Mouse (Mus musculus) embryonic facial prominence, embryonic 11.5 days (tissue): ENCODE data around the gene Gsc. TPM values are rescaled to one million over a fixed set of nuclear protein-coding genes. Genes with fewer than 3 reads are reported as not detected.
"Not testable (repeated sequence)": the region's sequence is repeated elsewhere in the genome, so short reads cannot be mapped to it uniquely, and the experiment has no call there.

Experiments
- ATAC-seq: fragments of 200-750 bp; cut with Nextera tagmentation; replicated peaks from 2 replicates; pipeline ENCODE4 v1.8.0; 2017; ENCODE audit warnings: low read depth; ENCODE audit not compliant: insufficient number of reproducible peaks, low FRiP score, low TSS enrichment
- DNase-seq: peaks from one replicate; pipeline ENCODE4 v3.0.0-alpha.2; 2015; ENCODE audit warnings: low spot score
- H3K27ac ChIP-seq: fragments of 300-500 bp; sonication (generic); replicated peaks from 2 replicates; pipeline ENCODE4 v1.5.1; 2014; ENCODE audit warnings: mild to moderate bottlenecking, low read depth, low read length, control low read depth
- H3K27me3 ChIP-seq: fragments of 300-500 bp; sonication (generic); 2 replicates; pipeline ENCODE4 v1.6.1; 2014; ENCODE audit warnings: mild to moderate bottlenecking, low read length, moderate library complexity, mixed read lengths; ENCODE audit not compliant: control insufficient read depth, insufficient read depth
- H3K36me3 ChIP-seq: fragments of 300-500 bp; sonication (generic); replicated peaks from 2 replicates; pipeline ENCODE4 v1.6.1; 2014; ENCODE audit warnings: low read depth, mild to moderate bottlenecking, low read length, moderate library complexity, mixed read lengths; ENCODE audit not compliant: control insufficient read depth, insufficient read depth
- H3K4me1 ChIP-seq: fragments of 300-500 bp; sonication (generic); 2 replicates; pipeline ENCODE4 v1.6.1; 2014; ENCODE audit warnings: low read length, mixed read lengths; ENCODE audit not compliant: control insufficient read depth, insufficient read depth
- H3K4me2 ChIP-seq: fragments of 300-500 bp; sonication (generic); 2 replicates; pipeline ENCODE4 v1.6.1; 2014; ENCODE audit warnings: low read depth, mild to moderate bottlenecking, control low read depth, low read length, moderate library complexity
- H3K4me3 ChIP-seq: fragments of 300-500 bp; sonication (generic); 2 replicates; pipeline ENCODE4 v1.5.1; 2014; ENCODE audit warnings: low read depth, low read length, control low read depth
- H3K9ac ChIP-seq: fragments of 300-500 bp; sonication (generic); replicated peaks from 2 replicates; pipeline ENCODE4 v1.6.1; 2014; ENCODE audit warnings: mild to moderate bottlenecking, control low read depth, low read length
- H3K9me3 ChIP-seq: fragments of 300-500 bp; sonication (generic); replicated peaks from 2 replicates; pipeline ENCODE4 v1.6.1; 2016; ENCODE audit warnings: mild to moderate bottlenecking, low read length, inconsistent platforms, mixed read lengths; ENCODE audit not compliant: control insufficient read depth
- WGBS: fragments of 180-500 bp; shearing (Covaris S2); extraction: QIAGEN DNeasy Blood & Tissue Kit; methylation state at CpG from one replicate; pipeline ENCODE4 v1.1.7; 2014; 5-methylcytosine and 5-hydroxymethylcytosine counted together
- polyA plus RNA-seq: library from polyadenylated mRNA; unstranded; fragments of >200 nt; fragmentation: Nextera tagmentation; extraction: Ambion mirVana; gene quantifications from 2 replicates; pipeline ENCODE4 v1.2.1, GENCODE M21; 2014

The Gsc gene
- polyA plus RNA-seq, 1 experiment from 2014 or later: 34.6 TPM

DNA sequence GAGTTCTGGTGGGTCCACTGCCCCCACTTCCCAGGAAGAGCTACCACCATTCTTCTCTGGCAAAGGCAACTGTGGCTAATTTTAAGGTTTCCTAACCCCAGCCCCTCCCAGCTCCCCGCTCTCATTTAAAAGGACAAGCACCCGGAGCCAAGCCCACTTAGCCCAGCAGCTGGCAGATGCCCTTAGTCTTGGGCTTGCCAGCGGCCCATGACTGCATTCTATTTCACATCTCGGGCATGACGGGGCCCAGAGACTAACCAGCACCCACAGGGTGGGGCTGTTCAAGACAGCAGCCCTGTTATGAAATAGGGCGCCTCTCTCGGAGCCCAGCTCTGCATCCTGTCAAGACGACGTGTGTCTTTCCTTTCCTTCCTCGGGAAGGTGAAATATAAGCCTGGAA is 22.9 kb downstream of the Gsc start:
- Histone ChIP-seq H3K4me3 (no peak overlapping the region), H3K27ac (no peak overlapping the region), H3K9me3 (no peaks in the 10 kb centered on the region), H3K27me3 (no peaks in the 10 kb centered on the region), H3K4me2 (no peak overlapping the region), H3K4me1 (no peaks in the 10 kb centered on the region; the same call in 1 of the 2 replicates), H3K9ac (no peak overlapping the region), H3K36me3 (no peaks in the 10 kb centered on the region)
- WGBS: 65% methylated on average over 10 of the region's 10 CpGs
- DNase-seq (no peak), ATAC-seq (no peak)

DNA sequence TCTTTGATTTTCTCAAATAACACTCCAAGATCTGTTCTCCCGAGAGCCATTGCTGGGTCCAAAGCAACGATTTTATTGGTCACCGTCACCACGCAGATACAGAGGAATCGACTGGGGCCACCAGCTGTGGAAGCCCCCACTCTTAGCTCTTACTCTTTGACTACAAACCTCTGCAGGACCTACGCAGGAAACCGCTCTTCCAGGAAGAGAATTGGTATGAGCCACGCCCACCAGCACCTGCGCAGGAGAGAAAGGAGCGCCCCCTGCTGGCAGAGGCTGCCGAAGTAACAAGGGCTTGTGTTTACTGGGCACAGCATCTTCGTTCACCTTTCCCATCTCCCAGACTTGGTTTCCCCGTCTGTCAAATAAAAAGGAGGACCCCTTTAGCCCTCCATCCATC is 25.0 kb downstream of the Gsc start:
- Histone ChIP-seq H3K4me3 (no peak overlapping the region), H3K4me2 (no peak overlapping the region), H3K4me1 (no peaks in the 10 kb centered on the region; the same call in 1 of the 2 replicates), H3K27me3 (no peaks in the 10 kb centered on the region), H3K36me3 (no peaks in the 10 kb centered on the region), H3K9ac (no peak overlapping the region), H3K9me3 (no peaks in the 10 kb centered on the region), H3K27ac (no peak overlapping the region)
- DNase-seq (peak; percentile 71), ATAC-seq (no peak)
- 31% methylated on average over 13 of the region's 13 CpGs for WGBS

DNA sequence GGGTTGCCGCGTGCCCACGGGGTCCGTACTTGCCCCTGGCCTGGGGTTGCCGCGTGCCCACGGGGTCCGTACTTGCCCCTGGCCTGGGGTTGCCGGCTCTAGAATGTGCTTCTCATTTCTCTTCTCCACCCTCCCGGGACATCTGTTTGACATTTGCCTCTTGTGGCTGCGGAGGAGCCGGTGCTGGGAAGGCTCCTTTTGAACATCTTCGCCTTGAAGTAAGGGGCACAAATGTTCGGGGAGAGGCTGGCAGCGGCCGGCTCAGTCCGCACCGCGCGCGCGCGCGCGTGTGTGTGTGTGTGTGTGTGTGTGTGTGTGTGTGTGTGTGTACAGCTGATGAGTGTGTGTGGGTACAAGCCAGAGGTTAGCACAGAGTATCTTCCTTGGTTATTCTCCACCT is 26.1 kb downstream of the Gsc start:
- not testable (repeated sequence) for ATAC-seq, H3K27ac ChIP-seq, H3K9me3 ChIP-seq, H3K36me3 ChIP-seq, H3K4me3 ChIP-seq, H3K27me3 ChIP-seq, H3K4me2 ChIP-seq, H3K9ac ChIP-seq, H3K4me1 ChIP-seq
- WGBS: 48% methylated on average over 25 of the region's 25 CpGs
- DNase-seq: peak; percentile 73

DNA sequence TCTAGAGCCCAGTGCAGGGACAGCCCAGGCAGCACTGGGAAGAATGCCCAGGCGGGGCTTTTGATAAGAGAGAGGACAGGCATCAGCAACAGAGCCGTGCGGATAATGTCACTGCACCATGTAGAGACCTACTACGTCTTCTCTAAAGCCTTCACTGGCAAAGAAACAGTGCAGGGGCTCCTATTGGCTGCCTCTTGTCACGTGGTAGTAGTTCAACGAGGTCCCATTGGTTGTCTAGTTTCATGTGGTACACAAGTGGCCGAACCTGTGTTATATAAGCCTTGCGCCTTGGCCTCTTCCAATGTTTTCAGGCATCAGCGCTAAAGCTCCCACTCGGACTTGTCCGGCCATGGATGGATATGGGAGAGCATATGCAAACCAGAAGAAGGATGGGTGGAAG is 29.4 kb downstream of the Gsc start:
- no peak overlapping the region for H3K27ac ChIP-seq
- no peaks in the 10 kb centered on the region for H3K36me3 ChIP-seq
- ATAC-seq (no peak), DNase-seq (no peak)
- no peaks in the 10 kb centered on the region for H3K27me3 ChIP-seq
- 84% methylated on average over 11 of the region's 11 CpGs for WGBS
- no peak overlapping the region for H3K4me2 ChIP-seq
- no peak overlapping the region for H3K4me3 ChIP-seq
- no peaks in the 10 kb centered on the region; the same call in 1 of the 2 replicates for H3K4me1 ChIP-seq
- H3K9me3 ChIP-seq: no peaks in the 10 kb centered on the region
- H3K9ac ChIP-seq: no peak overlapping the region

DNA sequence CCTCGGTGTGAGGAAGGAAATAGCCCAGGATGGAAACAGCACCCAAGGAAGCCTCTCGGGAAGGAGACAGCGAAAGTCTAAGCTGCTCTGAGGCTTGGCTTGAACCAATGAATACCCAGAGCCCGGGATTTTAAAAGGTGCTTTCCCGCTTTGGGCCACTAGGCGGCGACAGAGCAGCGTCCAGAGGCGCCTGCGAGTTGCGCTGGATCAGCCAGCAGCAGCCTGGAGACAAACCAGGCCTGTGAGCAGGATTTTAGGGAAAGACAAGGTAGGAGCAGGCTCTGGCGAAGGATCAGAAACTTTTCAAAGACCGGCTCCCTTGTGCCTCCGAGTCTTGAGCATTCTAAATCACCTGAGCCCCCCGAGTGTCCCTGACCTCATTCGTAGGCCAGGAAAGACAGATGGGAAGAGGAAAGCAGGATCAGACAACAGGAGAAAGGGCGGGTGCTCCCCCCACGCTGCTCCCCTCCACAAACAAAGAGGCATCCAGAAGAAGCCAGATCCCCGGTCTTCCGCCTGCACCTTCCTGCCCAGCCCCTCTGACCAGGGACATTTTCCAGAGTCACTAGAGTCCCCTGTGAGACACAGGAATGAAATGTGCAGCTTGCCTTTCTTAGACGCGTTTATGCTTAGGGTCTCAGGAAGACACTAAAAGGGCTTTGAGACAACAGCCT is 32.9 kb downstream of the Gsc start:
- H3K4me2 ChIP-seq: no peak overlapping the region
- peak; percentile 93 for DNase-seq
- H3K27me3 ChIP-seq: no peaks in the 10 kb centered on the region
- H3K27ac ChIP-seq: no peak overlapping the region
- ATAC-seq: peak; percentile 76
- H3K4me1 ChIP-seq: no peaks in the 10 kb centered on the region
- H3K36me3 ChIP-seq: no peaks in the 10 kb centered on the region
- 0 out of 2 replicates have a peak overlapping the region, but pooled peaks have one; percentile 28 for H3K9ac ChIP-seq
- WGBS: 9% methylated on average over 22 of the region's 22 CpGs
- H3K4me3 ChIP-seq: no peak overlapping the region
- no peaks in the 10 kb centered on the region for H3K9me3 ChIP-seq

DNA sequence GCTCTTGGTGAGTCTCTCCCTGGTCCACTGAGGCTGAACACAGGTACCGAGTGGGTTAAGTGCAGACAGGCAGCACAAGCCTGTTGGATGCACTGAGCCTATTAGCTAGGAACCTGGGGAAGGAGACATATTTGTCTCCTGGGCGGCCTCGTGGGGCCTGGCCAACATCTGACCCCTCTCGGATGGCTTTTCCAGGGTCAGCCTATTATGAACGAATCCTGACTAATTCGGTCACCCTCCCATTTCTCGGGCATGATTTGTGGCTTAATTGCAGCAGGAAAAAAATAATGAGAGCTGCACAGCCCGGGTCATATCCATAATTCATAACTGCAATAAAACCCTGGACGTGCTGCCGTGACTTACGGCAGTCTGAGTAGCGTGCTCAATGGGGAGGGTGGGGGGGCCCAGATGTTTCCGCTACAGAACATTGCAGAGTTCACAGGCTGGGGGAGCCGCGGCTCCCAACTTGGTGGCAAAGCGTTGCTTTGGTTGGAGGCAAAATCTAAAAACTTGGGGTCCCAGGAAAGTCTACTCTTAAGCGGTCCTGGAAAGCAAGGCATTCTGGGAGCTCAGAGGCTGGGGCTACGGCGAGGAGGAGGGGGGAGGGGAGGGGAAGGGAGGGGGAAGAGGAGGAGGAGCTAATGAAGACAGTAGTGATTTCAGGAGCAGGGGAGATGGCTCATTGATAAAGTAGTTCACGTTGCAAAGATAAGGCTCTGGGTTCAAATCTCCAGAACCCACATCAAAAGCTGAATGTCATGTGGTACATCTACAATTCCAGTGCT is 39.0 kb downstream of the Gsc start:
- no peaks in the 10 kb centered on the region for H3K27me3 ChIP-seq
- no peaks in the 10 kb centered on the region for H3K9me3 ChIP-seq
- no peaks in the 10 kb centered on the region for H3K36me3 ChIP-seq
- no peak overlapping the region for H3K9ac ChIP-seq
- H3K4me1 ChIP-seq: no peaks in the 10 kb centered on the region
- no peak overlapping the region for H3K27ac ChIP-seq
- DNase-seq: no peak
- H3K4me3 ChIP-seq: no peak overlapping the region
- WGBS: 72% methylated on average over 20 of the region's 20 CpGs
- ATAC-seq: no peak; the same call in 1 of the 2 replicates
- H3K4me2 ChIP-seq: no peak overlapping the region

DNA sequence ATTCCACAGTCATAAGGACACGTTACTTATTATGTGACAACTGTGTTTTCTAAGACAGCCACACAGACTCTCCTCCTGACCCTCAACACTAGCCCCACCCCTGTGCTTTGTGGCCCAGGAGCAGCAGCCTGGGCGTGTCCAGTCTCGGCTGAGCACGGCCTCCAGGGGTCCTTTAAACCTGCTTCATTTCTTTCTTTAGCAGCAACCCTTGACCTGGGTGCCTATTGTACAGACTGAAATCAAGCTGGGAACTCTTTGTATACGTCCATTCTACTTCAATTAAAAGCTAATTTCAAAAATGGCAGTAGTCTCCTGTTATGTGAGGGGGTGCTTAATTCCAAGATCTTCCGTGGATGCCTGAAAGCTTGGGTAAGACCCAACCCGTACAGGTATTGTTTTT is 39.9 kb downstream of the Gsc start:
- ATAC-seq (no peak), DNase-seq (no peak)
- no peaks in the 10 kb centered on the region for H3K4me1 ChIP-seq
- H3K9me3 ChIP-seq: no peaks in the 10 kb centered on the region
- H3K36me3 ChIP-seq: no peaks in the 10 kb centered on the region
- H3K9ac ChIP-seq: no peak overlapping the region
- no peak overlapping the region for H3K4me2 ChIP-seq
- no peak overlapping the region for H3K4me3 ChIP-seq
- no peak overlapping the region for H3K27ac ChIP-seq
- H3K27me3 ChIP-seq: no peaks in the 10 kb centered on the region
- 39% methylated on average over 7 of the region's 7 CpGs for WGBS

DNA sequence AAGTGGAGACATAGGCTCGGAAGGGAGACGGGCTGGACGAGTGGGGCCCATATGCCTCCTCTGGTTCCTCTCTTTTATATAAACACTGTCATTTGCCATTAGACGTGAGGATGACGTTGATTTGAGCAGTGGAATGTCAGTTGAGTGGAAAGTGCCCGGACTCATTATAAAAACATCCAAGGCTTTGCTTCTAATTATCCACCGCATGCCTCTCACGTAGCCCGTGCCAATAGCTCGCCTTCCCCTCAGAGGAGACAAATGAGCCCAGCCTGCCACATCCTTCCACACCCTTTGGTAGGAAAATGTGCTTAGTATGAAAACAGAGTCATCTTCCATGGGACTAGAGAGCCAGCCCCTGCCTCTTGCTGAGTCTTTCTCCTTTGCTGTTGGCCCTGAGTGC is 41.8 kb downstream of the Gsc start:
- Histone ChIP-seq H3K4me1 (no peaks in the 10 kb centered on the region), H3K9me3 (no peaks in the 10 kb centered on the region), H3K27ac (no peak overlapping the region), H3K9ac (no peak overlapping the region), H3K36me3 (no peaks in the 10 kb centered on the region), H3K27me3 (no peaks in the 10 kb centered on the region), H3K4me3 (no peak overlapping the region), H3K4me2 (no peak overlapping the region)
- no peak for ATAC-seq
- WGBS: 37% methylated on average over 10 of the region's 10 CpGs
- DNase-seq: peak; percentile 41
